Comparison of ENCODE assay signal across 8 mouse cellular contexts in genomic region chr7:122955226-122955955, GRCm38 (mm10). TPM values are rescaled to one million over a fixed set of nuclear protein-coding genes. Genes with fewer than 3 reads are reported as not detected.
A peak's percentile ranks its signal among the peaks of the same experiment; 100 is the strongest.
DNase-seq lines count a peak whose midpoint lies in the region; ATAC-seq lines count a peak whose summit lies in the region.

No protein-coding gene starts in this region.

- H3K4me2 ChIP-seq in hindbrain, embryonic 16.5 days (ENCODE audit: low read length) = no peak overlapping the region
- no peak overlapping the region for H3K4me2 ChIP-seq in hindbrain, embryonic 13.5 days

- H3K36me3 ChIP-seq in hindbrain, embryonic 16.5 days (ENCODE audit: control insufficient read depth, insufficient read depth, low read length) = no peaks in the 10 kb centered on the region
- H3K36me3 ChIP-seq in hindbrain, embryonic 13.5 days = no peaks in the 10 kb centered on the region

- 69% methylated on average over 8 of the region's 8 CpGs for WGBS in hindbrain, embryonic 16.5 days
- WGBS in hindbrain, embryonic 13.5 days = 82% methylated on average over 8 of the region's 8 CpGs

- peak; percentile 51 for DNase-seq in adrenal gland, adult 8-10 months
- DNase-seq in heart, adult 9 months (ENCODE audit: low spot score in 2 of 2) = peak; percentile 53 to 62
- peak; percentile 42 to 44 for DNase-seq in kidney, postnatal 25 days
- peak; percentile 40 for DNase-seq in naive thymus-derived CD4-positive, alpha-beta T cell, adult 2 months (ENCODE audit: low read depth)
- no peak for DNase-seq in cerebellum, adult 11-12 months
- DNase-seq in frontal cortex, postnatal 36 days (ENCODE audit: low spot score in 2 of 2) = no peak

- ATAC-seq in hindbrain, embryonic 16.5 days = peak; percentile 61; the same call in 1 of the 2 replicates
- no peak for ATAC-seq in hindbrain, embryonic 13.5 days (ENCODE audit: low FRiP score)

- no peaks in the 10 kb centered on the region for H3K9me3 ChIP-seq in hindbrain, embryonic 16.5 days (ENCODE audit: control insufficient read depth, low read length)
- H3K9me3 ChIP-seq in hindbrain, embryonic 13.5 days = no peaks in the 10 kb centered on the region

- H3K27ac ChIP-seq in hindbrain, embryonic 16.5 days (ENCODE audit: low read depth, low read length) = no peak overlapping the region
- no peak overlapping the region for H3K27ac ChIP-seq in hindbrain, embryonic 13.5 days

- H3K4me3 ChIP-seq in hindbrain, embryonic 16.5 days (ENCODE audit: low read length) = no peak overlapping the region
- H3K4me3 ChIP-seq in hindbrain, embryonic 13.5 days = no peak overlapping the region

- no peak overlapping the region for H3K9ac ChIP-seq in hindbrain, embryonic 16.5 days (ENCODE audit: low read depth, low read length)
- H3K9ac ChIP-seq in hindbrain, embryonic 13.5 days = no peak overlapping the region

- no peaks in the 10 kb centered on the region for H3K27me3 ChIP-seq in hindbrain, embryonic 16.5 days (replicated peaks; ENCODE audit: control insufficient read depth, insufficient read depth, low read length)
- no peaks in the 10 kb centered on the region for H3K27me3 ChIP-seq in hindbrain, embryonic 13.5 days

- H3K4me1 ChIP-seq in hindbrain, embryonic 16.5 days (ENCODE audit: control insufficient read depth, insufficient read depth, low read depth, low read length) = no peaks in the 10 kb centered on the region
- H3K4me1 ChIP-seq in hindbrain, embryonic 13.5 days (replicated peaks) = no peaks in the 10 kb centered on the region; the same call in 1 of the 2 replicates

RNA-seq across cellular contexts. Expression of gene Rbbp6, which starts 10.1 kb away (rescaled TPM):
- 19.5 and 20.2 TPM in 2 replicates for polyA plus RNA-seq in hindbrain, embryonic 16.5 days (2015; fragmentation: Nextera tagmentation; extraction: Ambion mirVana)
- 27.4 and 27.7 TPM in 2 replicates for polyA plus RNA-seq in hindbrain, embryonic 13.5 days (2015; fragmentation: Nextera tagmentation; extraction: Ambion mirVana)
- total RNA-seq in adrenal gland, adult 8-10 months (2022) = 10 to 100 TPM; 51.6 to 74.1 (median 63.1) TPM

Comparison
In these comparisons a context has a peak if more than half of its experiments do, and no peak if none do; other contexts are left out.
1. DNase-seq: peak in adrenal gland, adult 8-10 months (single experiment), heart, adult 9 months (2 of 2), kidney, postnatal 25 days (2 of 2) and naive thymus-derived CD4-positive, alpha-beta T cell, adult 2 months (single experiment); none in cerebellum, adult 11-12 months (single experiment) and frontal cortex, postnatal 36 days (0 of 2).